Mouse (Mus musculus): ENCODE measurements around the gene Pgap3. TPM values are rescaled to one million over a fixed set of nuclear protein-coding genes. Genes with fewer than 3 reads are reported as not detected.

Gene Pgap3
- polyA plus RNA-seq, 1 experiment from 2014 or later: 6.7 TPM

GRCm38 (mm10) chr11:98435723-98436122, 35.4 kb upstream of the Pgap3 start:
- no peaks in the 10 kb centered on the region for H3K27me3 ChIP-seq
- WGBS: 93% methylated on average over 9 of the region's 9 CpGs
- no peaks in the 10 kb centered on the region for H3K9me3 ChIP-seq (replicated peaks)
- H3K4me3 ChIP-seq: no peak overlapping the region
- H3K4me2 ChIP-seq: no peak overlapping the region
- H3K4me1 ChIP-seq: peaks cover 10% of the 10 kb centered on the region
- H3K9ac ChIP-seq: no peak overlapping the region
- peaks cover 37% of the 10 kb centered on the region for H3K36me3 ChIP-seq (ENCODE audit: poor library complexity, severe bottlenecking)
- ATAC-seq: no peak
- H3K27ac ChIP-seq: no peak overlapping the region

GRCm38 (mm10) chr11:98431743-98432502, 31.6 kb upstream of the Pgap3 start:
- H3K36me3 ChIP-seq (ENCODE audit: poor library complexity, severe bottlenecking): peaks cover 50% of the 10 kb centered on the region
- H3K9me3 ChIP-seq (replicated peaks): no peaks in the 10 kb centered on the region
- H3K27me3 ChIP-seq: no peaks in the 10 kb centered on the region
- H3K4me2 ChIP-seq: no peak overlapping the region
- no peak overlapping the region for H3K4me3 ChIP-seq
- no peak overlapping the region for H3K27ac ChIP-seq
- no peak for ATAC-seq
- no peaks in the 10 kb centered on the region for H3K4me1 ChIP-seq
- WGBS: 74% methylated on average over 9 of the region's 9 CpGs
- no peak overlapping the region for H3K9ac ChIP-seq

GRCm38 (mm10) chr11:98428436-98428835, 28.1 kb upstream of the Pgap3 start:
- Histone ChIP-seq H3K4me1 (no peaks in the 10 kb centered on the region), H3K27ac (no peak overlapping the region), H3K9ac (peak overlapping the region; percentile 34; the same call in 1 of the 2 replicates), H3K4me2 (no peak overlapping the region), H3K4me3 (no peak overlapping the region), H3K9me3 (replicated peaks) (no peaks in the 10 kb centered on the region), H3K27me3 (no peaks in the 10 kb centered on the region), H3K36me3 (ENCODE audit: poor library complexity, severe bottlenecking) (peaks cover 26% of the 10 kb centered on the region; the same call in 1 of the 2 replicates)
- ATAC-seq: no peak
- WGBS: 80% methylated on average over 5 of the region's 5 CpGs

- 94% methylated on average over 7 of the region's 7 CpGs for WGBS
- no peaks in the 10 kb centered on the region for H3K4me1 ChIP-seq
- no peak overlapping the region for H3K4me3 ChIP-seq
- H3K27me3 ChIP-seq: no peaks in the 10 kb centered on the region
- 0 out of 2 replicates have a peak overlapping the region, but pooled peaks have one; percentile 26 for H3K9ac ChIP-seq
- ATAC-seq: no peak
- H3K36me3 ChIP-seq (ENCODE audit: poor library complexity, severe bottlenecking): peaks cover 26% of the 10 kb centered on the region; the same call in 1 of the 2 replicates
- no peak overlapping the region for H3K27ac ChIP-seq
- no peaks in the 10 kb centered on the region for H3K9me3 ChIP-seq (replicated peaks)
- no peak overlapping the region for H3K4me2 ChIP-seq
Measured at GRCm38 (mm10) chr11:98426592-98426991, 26.3 kb upstream of the Pgap3 start.

GRCm38 (mm10) chr11:98418939-98419547, 18.8 kb upstream of the Pgap3 start:
- Histone ChIP-seq H3K4me3 (no peak overlapping the region), H3K27me3 (peaks cover 8% of the 10 kb centered on the region; the same call in 1 of the 2 replicates), H3K36me3 (ENCODE audit: poor library complexity, severe bottlenecking) (no peaks in the 10 kb centered on the region), H3K4me1 (peaks cover 5% of the 10 kb centered on the region; the same call in 1 of the 2 replicates), H3K4me2 (no peak overlapping the region), H3K9me3 (replicated peaks) (no peaks in the 10 kb centered on the region), H3K9ac (no peak overlapping the region), H3K27ac (no peak overlapping the region)
- 88% methylated on average over 10 of the region's 10 CpGs for WGBS
- no peak for ATAC-seq

GRCm38 (mm10) chr11:98418273-98418672, 18.0 kb upstream of the Pgap3 start:
- Histone ChIP-seq H3K36me3 (ENCODE audit: poor library complexity, severe bottlenecking) (no peaks in the 10 kb centered on the region), H3K27ac (no peak overlapping the region), H3K27me3 (peaks cover 13% of the 10 kb centered on the region; the same call in 1 of the 2 replicates), H3K9ac (no peak overlapping the region), H3K4me2 (no peak overlapping the region), H3K4me1 (peaks cover 13% of the 10 kb centered on the region; the same call in 1 of the 2 replicates), H3K4me3 (no peak overlapping the region), H3K9me3 (replicated peaks) (no peaks in the 10 kb centered on the region)
- WGBS: 74% methylated on average over 6 of the region's 6 CpGs
- no peak for ATAC-seq

GRCm38 (mm10) chr11:98417074-98417473, 16.8 kb upstream of the Pgap3 start:
- H3K4me1 ChIP-seq: peaks cover 23% of the 10 kb centered on the region
- H3K4me2 ChIP-seq: no peak overlapping the region
- H3K27ac ChIP-seq: no peak overlapping the region
- no peak overlapping the region for H3K4me3 ChIP-seq
- H3K9ac ChIP-seq: no peak overlapping the region
- H3K27me3 ChIP-seq: peaks cover 20% of the 10 kb centered on the region; the same call in 1 of the 2 replicates
- H3K9me3 ChIP-seq (replicated peaks): no peaks in the 10 kb centered on the region
- WGBS: 92% methylated on average over 1 of the region's 1 CpGs
- no peaks in the 10 kb centered on the region for H3K36me3 ChIP-seq (ENCODE audit: poor library complexity, severe bottlenecking)
- ATAC-seq: no peak

GRCm38 (mm10) chr11:98414162-98414561, 13.9 kb upstream of the Pgap3 start:
- H3K27me3 ChIP-seq: peaks cover 41% of the 10 kb centered on the region
- peaks cover 36% of the 10 kb centered on the region for H3K4me1 ChIP-seq
- peak overlapping the region; percentile 62; the same call in 1 of the 2 replicates for H3K4me3 ChIP-seq
- no peaks in the 10 kb centered on the region for H3K36me3 ChIP-seq (ENCODE audit: poor library complexity, severe bottlenecking)
- no peak overlapping the region for H3K27ac ChIP-seq
- H3K9me3 ChIP-seq (replicated peaks): no peaks in the 10 kb centered on the region
- H3K4me2 ChIP-seq: peak overlapping the region; percentile 99; the same call in 1 of the 2 replicates
- 25% methylated on average over 2 of the region's 2 CpGs for WGBS
- ATAC-seq: no peak
- no peak overlapping the region for H3K9ac ChIP-seq

- Histone ChIP-seq H3K4me1 (peaks cover 40% of the 10 kb centered on the region), H3K9ac (0 out of 2 replicates have a peak overlapping the region, but pooled peaks have one; percentile 75), H3K27ac (no peak overlapping the region), H3K4me3 (peak overlapping the region; percentile 62), H3K9me3 (replicated peaks) (no peaks in the 10 kb centered on the region), H3K27me3 (peaks cover 41% of the 10 kb centered on the region), H3K36me3 (ENCODE audit: poor library complexity, severe bottlenecking) (no peaks in the 10 kb centered on the region), H3K4me2 (peak overlapping the region; percentile 99)
- 31% methylated on average over 7 of the region's 7 CpGs for WGBS
- ATAC-seq: no peak
Measured at GRCm38 (mm10) chr11:98413731-98414130, 13.4 kb upstream of the Pgap3 start.

GRCm38 (mm10) chr11:98412797-98413301, 12.6 kb upstream of the Pgap3 start:
- peak overlapping the region; percentile 99 for H3K4me2 ChIP-seq
- H3K4me1 ChIP-seq: peaks cover 40% of the 10 kb centered on the region
- peak overlapping the region; percentile 62 for H3K4me3 ChIP-seq
- peak; percentile 32; the same call in 1 of the 2 replicates for ATAC-seq
- peak overlapping the region; percentile 41 for H3K27ac ChIP-seq
- under 1% methylated on average over 40 of the region's 40 CpGs for WGBS
- peaks cover 41% of the 10 kb centered on the region for H3K27me3 ChIP-seq
- no peaks in the 10 kb centered on the region for H3K36me3 ChIP-seq (ENCODE audit: poor library complexity, severe bottlenecking)
- H3K9me3 ChIP-seq (replicated peaks): no peaks in the 10 kb centered on the region
- peak overlapping the region; percentile 75 for H3K9ac ChIP-seq

- WGBS: under 1% methylated on average over 36 of the region's 49 CpGs
- ATAC-seq: peak; percentile 68
- peak within 1 kb of the TSS; percentile 75 for H3K9ac ChIP-seq
- H3K27ac ChIP-seq: peak within 1 kb of the TSS; percentile 41
- peaks cover 41% of the 10 kb centered on the region for H3K27me3 ChIP-seq
- H3K4me2 ChIP-seq: peak within 1 kb of the TSS; percentile 99
- H3K9me3 ChIP-seq (replicated peaks): no peaks in the 10 kb centered on the region
- H3K4me3 ChIP-seq: peak within 1 kb of the TSS; percentile 62
- peaks cover 40% of the 10 kb centered on the region for H3K4me1 ChIP-seq
- H3K36me3 ChIP-seq (ENCODE audit: poor library complexity, severe bottlenecking): no peaks in the 10 kb centered on the region
Measured at GRCm38 (mm10) chr11:98412273-98412796, 12.0 kb upstream of the Pgap3 start, which contains the start of gene Erbb2. Gene Erbb2 (plus strand): TSS chr11:98412470.
